Mouse (Mus musculus): ENCODE measurements around the gene Ddx50. TPM values are rescaled to one million over a fixed set of nuclear protein-coding genes. Genes with fewer than 3 reads are reported as not detected.

The Ddx50 gene
- total and polyA plus RNA-seq, 3 experiments: 51.8 to 71.5 TPM; not detected in 1

DNA sequence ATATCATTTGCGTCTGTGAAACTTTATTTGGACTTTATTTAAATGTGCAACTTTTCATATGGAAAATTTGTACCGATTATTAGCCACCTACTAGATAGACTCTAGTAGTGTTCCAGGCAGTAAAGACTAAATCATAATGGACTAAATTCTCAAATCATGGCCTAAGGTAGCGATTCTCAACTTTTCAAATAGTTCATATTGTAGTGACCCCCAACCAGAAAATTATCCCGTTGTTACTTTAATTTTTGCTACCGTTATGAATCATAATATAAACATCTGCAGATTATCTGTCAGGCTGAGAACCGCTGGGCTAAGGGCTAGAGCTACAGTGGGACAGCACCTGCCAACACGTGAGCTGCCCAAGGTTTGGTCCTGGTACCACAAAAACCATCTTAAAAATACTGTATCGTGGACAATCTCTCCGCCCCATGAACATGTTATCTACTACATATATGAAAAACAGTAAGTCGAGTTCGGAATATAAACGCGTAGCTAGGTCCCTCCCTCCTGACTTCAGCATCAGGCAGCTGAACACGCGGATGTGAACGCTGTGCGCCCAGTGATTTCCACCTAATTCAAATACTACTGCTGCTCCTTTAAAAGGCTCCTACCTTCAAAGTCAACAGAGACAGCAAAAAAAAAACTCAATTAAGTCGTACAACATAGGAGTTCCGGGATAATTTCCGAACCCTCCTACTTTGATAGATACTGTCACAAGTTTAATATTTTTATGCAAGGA lies 49.8 kb downstream of the Ddx50 start (continued):
- TF ChIP-seq JUND (IDR thresholded peaks at IDR 0.05; ENCODE audit: low read depth, low read length): no peak
- no peak for TF ChIP-seq CTCF (IDR thresholded peaks at IDR 0.05 in 2 of 3, conservative IDR thresholded peaks at IDR 0.05 in 1 of 3; ENCODE audit: control insufficient read depth in 1 of 3, insufficient read depth in 1 of 3, low read depth in 2 of 3, low read length in 3 of 3, poor library complexity in 1 of 3, severe bottlenecking in 1 of 3)
- TF ChIP-seq MYC (IDR thresholded peaks at IDR 0.05; ENCODE audit: low read depth, low read length): peak; percentile 84
- TF ChIP-seq POLR2AphosphoS2 (IDR thresholded peaks at IDR 0.05; ENCODE audit: low read length): no peak
- TF ChIP-seq ZC3H11A (IDR thresholded peaks at IDR 0.05; ENCODE audit: low read depth, low read length): no peak
- no peak for TF ChIP-seq SMC3 (IDR thresholded peaks at IDR 0.05; ENCODE audit: low read depth, low read length)
- no peak for TF ChIP-seq MAZ (IDR thresholded peaks at IDR 0.05; ENCODE audit: low read depth, low read length)
- TF ChIP-seq MEF2A (IDR thresholded peaks at IDR 0.05; ENCODE audit: extremely low read depth, insufficient replicate concordance, low read depth, low read length, poor library complexity, severe bottlenecking): no peak
- peak; percentile 93; the same call in 1 of the 2 replicates for TF ChIP-seq CHD1 (IDR thresholded peaks at IDR 0.05; ENCODE audit: low read depth, low read length)
- TF ChIP-seq SIN3A (IDR thresholded peaks at IDR 0.05; ENCODE audit: low read length): peak; percentile 38; the same call in 1 of the 2 replicates

DNA sequence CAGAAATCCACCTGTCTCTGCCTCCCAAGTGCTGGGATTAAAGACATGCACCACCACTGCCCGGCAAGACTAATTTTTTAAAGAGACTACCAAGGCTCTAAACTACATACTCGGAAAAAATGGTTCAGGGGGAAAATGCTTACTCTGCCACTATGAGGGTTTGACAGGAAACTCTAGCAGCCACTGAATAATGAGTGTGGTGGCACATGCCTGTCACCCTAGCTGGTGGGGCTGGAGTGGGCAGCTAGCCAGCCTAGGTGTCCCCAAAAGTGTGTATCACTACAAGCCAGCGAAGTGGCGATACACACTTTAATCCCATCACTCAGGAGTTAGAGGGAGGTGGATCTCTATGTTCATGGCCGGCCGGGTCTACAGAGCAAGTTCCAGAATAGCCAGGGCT lies 51.0 kb downstream of the Ddx50 start:
- peaks cover 3 to 20% of the 10 kb centered on the region in 2 experiments for H3K4me1 ChIP-seq (ENCODE audit: control insufficient read depth in 1 of 2, insufficient read depth in 2 of 2, low read length in 2 of 2)
- peaks cover 69% of the 10 kb centered on the region for H3K79me2 ChIP-seq (ENCODE audit: control insufficient read depth, insufficient read depth, low read length, poor library complexity)
- H3K27me3 ChIP-seq (ENCODE audit: control insufficient read depth in 1 of 2, insufficient read depth in 2 of 2, low read length in 2 of 2): no peaks in the 10 kb centered on the region
- peak; percentile 44 for DNase-seq (ENCODE audit: low read depth, low spot score)
- peak overlapping the region; percentile 2; the same call in 1 of the 2 replicates for H3K27ac ChIP-seq (ENCODE audit: control insufficient read depth, low read depth, low read length)
- peaks cover 28 to 38% of the 10 kb centered on the region in 2 experiments for H3K36me3 ChIP-seq (ENCODE audit: control insufficient read depth in 1 of 2, insufficient read depth in 2 of 2, low read length in 2 of 2)
- peak overlapping the region; percentile 66 to 72 for H3K4me3 ChIP-seq (ENCODE audit: control insufficient read depth in 1 of 2, insufficient read depth in 1 of 2, low read depth in 2 of 2, low read length in 2 of 2)
- H3K9ac ChIP-seq (ENCODE audit: control insufficient read depth, low read depth, low read length, poor library complexity, severe bottlenecking): peak overlapping the region; percentile 72
- no peaks in the 10 kb centered on the region for H3K9me3 ChIP-seq (replicated peaks; ENCODE audit: insufficient read depth, low read length)
- no peak for TF ChIP-seq RCOR1 (IDR thresholded peaks at IDR 0.05; ENCODE audit: low read depth, low read length)
- no peak for TF ChIP-seq ZC3H11A (IDR thresholded peaks at IDR 0.05; ENCODE audit: low read depth, low read length)
- no peak for TF ChIP-seq CHD1 (IDR thresholded peaks at IDR 0.05; ENCODE audit: low read depth, low read length)
- no peak for TF ChIP-seq MEF2A (IDR thresholded peaks at IDR 0.05; ENCODE audit: extremely low read depth, insufficient replicate concordance, low read depth, low read length, poor library complexity, severe bottlenecking)
- TF ChIP-seq TAL1 (IDR thresholded peaks at IDR 0.05; ENCODE audit: low read length): no peak
- TF ChIP-seq MYC (IDR thresholded peaks at IDR 0.05; ENCODE audit: low read depth, low read length): no peak
- TF ChIP-seq ELF1 (IDR thresholded peaks at IDR 0.05; ENCODE audit: low read depth, low read length): no peak
- TF ChIP-seq POLR2AphosphoS5 (IDR thresholded peaks at IDR 0.05; ENCODE audit: borderline replicate concordance, low read depth, low read length): no peak
- no peak for TF ChIP-seq MYB (IDR thresholded peaks at IDR 0.05; ENCODE audit: low read depth, low read length)
- no peak; the same call in 1 of the 2 replicates for TF ChIP-seq MXI1 (IDR thresholded peaks at IDR 0.05; ENCODE audit: low read depth, low read length)
- no peak for TF ChIP-seq CTCF (IDR thresholded peaks at IDR 0.05 in 2 of 3, conservative IDR thresholded peaks at IDR 0.05 in 1 of 3; ENCODE audit: control insufficient read depth in 1 of 3, insufficient read depth in 1 of 3, low read depth in 2 of 3, low read length in 3 of 3, poor library complexity in 1 of 3, severe bottlenecking in 1 of 3)
- TF ChIP-seq ZKSCAN1 (IDR thresholded peaks at IDR 0.05; ENCODE audit: low read depth, low read length): no peak
- TF ChIP-seq USF2 (IDR thresholded peaks at IDR 0.05; ENCODE audit: borderline replicate concordance in 1 of 2, insufficient read depth in 1 of 2, low read depth in 1 of 2, low read length in 2 of 2): no peak
- no peak for TF ChIP-seq SMC3 (IDR thresholded peaks at IDR 0.05; ENCODE audit: low read depth, low read length)
